Mouse (Mus musculus) hindbrain, embryonic 14.5 days (tissue): Measurements from ENCODE around the gene Bcl7a. TPM values are rescaled to one million over a fixed set of nuclear protein-coding genes. Genes with fewer than 3 reads are reported as not detected.

Experiments used
- ATAC-seq: fragments of 200-750 bp; cut with Nextera tagmentation; 2 replicates; pipeline ENCODE4 v1.8.0; 2017; ENCODE audit warnings: moderate number of reproducible peaks, mild to moderate bottlenecking, moderate TSS enrichment, moderate library complexity; ENCODE audit not compliant: low FRiP score
- DNase-seq: peaks from one replicate; pipeline ENCODE4 v3.0.0-alpha.2; 2015; ENCODE audit warnings: low spot score
- H3K27ac ChIP-seq: fragments of 300-500 bp; sonication (generic); 2 replicates; pipeline ENCODE4 v1.5.1; 2014; ENCODE audit warnings: mild to moderate bottlenecking, moderate library complexity
- H3K27me3 ChIP-seq: fragments of 300-500 bp; sonication (generic); 2 replicates; pipeline ENCODE4 v1.6.1; 2014; ENCODE audit warnings: mild to moderate bottlenecking, low read length, mixed read lengths; ENCODE audit not compliant: control insufficient read depth, insufficient read depth
- H3K36me3 ChIP-seq: fragments of 300-500 bp; sonication (generic); replicated peaks from 2 replicates; pipeline ENCODE4 v1.6.1; 2014; ENCODE audit not compliant: control insufficient read depth, insufficient read depth
- H3K4me1 ChIP-seq: fragments of 300-500 bp; sonication (generic); replicated peaks from 2 replicates; pipeline ENCODE4 v1.6.1; 2014; ENCODE audit warnings: antibody characterized with exemption, low read length, mixed read lengths; ENCODE audit not compliant: control insufficient read depth, insufficient read depth
- H3K4me2 ChIP-seq: fragments of 300-500 bp; sonication (generic); replicated peaks from 2 replicates; pipeline ENCODE4 v1.6.1; 2014; ENCODE audit warnings: mild to moderate bottlenecking, moderate library complexity
- H3K4me3 ChIP-seq: fragments of 300-500 bp; sonication (generic); replicated peaks from 2 replicates; pipeline ENCODE4 v1.5.1; 2014; ENCODE audit warnings: mild to moderate bottlenecking, low read length
- H3K9ac ChIP-seq: fragments of 300-500 bp; sonication (generic); 2 replicates; pipeline ENCODE4 v1.6.1; 2014
- H3K9me3 ChIP-seq: fragments of 300-500 bp; sonication (generic); 2 replicates; pipeline ENCODE4 v1.6.1; 2016; ENCODE audit warnings: low read length; ENCODE audit not compliant: control insufficient read depth
- whole genome bisulfite sequencing: fragments of 180-500 bp; shearing (Covaris S2); extraction: QIAGEN DNeasy Blood & Tissue Kit; methylation state at CpG from one replicate; pipeline ENCODE4 v1.1.7; 2014; 5-methylcytosine and 5-hydroxymethylcytosine counted together
- polyA plus RNA-seq: library from polyadenylated mRNA; unstranded; fragments of >200 nt; fragmentation: Nextera tagmentation; extraction: Ambion mirVana; gene quantifications from 2 replicates; pipeline ENCODE4 v1.2.1, GENCODE M21; 2014

Gene Bcl7a
- polyA plus RNA-seq, 1 experiment from 2014 or later = 36.5 TPM

- DNase-seq = no peak
- ATAC-seq = no peak
- no peak overlapping the region for H3K27ac ChIP-seq
- no peaks in the 10 kb centered on the region for H3K9me3 ChIP-seq
- H3K27me3 ChIP-seq = no peaks in the 10 kb centered on the region
- peak overlapping the region; percentile 84 for H3K4me2 ChIP-seq
- WGBS = 86% methylated on average over 11 of the region's 11 CpGs
- H3K4me1 ChIP-seq = peaks cover 24% of the 10 kb centered on the region
- peak overlapping the region; percentile 95; the same call in 1 of the 2 replicates for H3K4me3 ChIP-seq
- H3K36me3 ChIP-seq = no peaks in the 10 kb centered on the region
- H3K9ac ChIP-seq = peak overlapping the region; percentile 94
These were observed 54.2 kb downstream of the Bcl7a start for GRCm38 (mm10) chr5:123397786-123398185.

- Histone ChIP-seq H3K9ac (no peak overlapping the region), H3K27me3 (no peaks in the 10 kb centered on the region), H3K4me2 (no peak overlapping the region), H3K9me3 (no peaks in the 10 kb centered on the region), H3K4me1 (peaks cover 24% of the 10 kb centered on the region), H3K4me3 (no peak overlapping the region), H3K36me3 (no peaks in the 10 kb centered on the region), H3K27ac (no peak overlapping the region)
- WGBS = 94% methylated on average over 4 of the region's 4 CpGs
- no peak for ATAC-seq
- DNase-seq = no peak
These were observed 55.3 kb downstream of the Bcl7a start for GRCm38 (mm10) chr5:123398856-123399498.

GRCm38 (mm10) chr5:123404480-123404879 lies 60.8 kb downstream of the Bcl7a start:
- ATAC-seq = no peak
- Histone ChIP-seq H3K27me3 (no peaks in the 10 kb centered on the region), H3K27ac (no peak overlapping the region), H3K9me3 (no peaks in the 10 kb centered on the region), H3K4me3 (no peak overlapping the region), H3K9ac (no peak overlapping the region), H3K36me3 (no peaks in the 10 kb centered on the region), H3K4me2 (no peak overlapping the region), H3K4me1 (0 out of 2 replicates have a peak, but pooled peaks cover 7% of the 10 kb centered on the region)
- DNase-seq = no peak
- WGBS = 95% methylated on average over 3 of the region's 3 CpGs

DNA sequence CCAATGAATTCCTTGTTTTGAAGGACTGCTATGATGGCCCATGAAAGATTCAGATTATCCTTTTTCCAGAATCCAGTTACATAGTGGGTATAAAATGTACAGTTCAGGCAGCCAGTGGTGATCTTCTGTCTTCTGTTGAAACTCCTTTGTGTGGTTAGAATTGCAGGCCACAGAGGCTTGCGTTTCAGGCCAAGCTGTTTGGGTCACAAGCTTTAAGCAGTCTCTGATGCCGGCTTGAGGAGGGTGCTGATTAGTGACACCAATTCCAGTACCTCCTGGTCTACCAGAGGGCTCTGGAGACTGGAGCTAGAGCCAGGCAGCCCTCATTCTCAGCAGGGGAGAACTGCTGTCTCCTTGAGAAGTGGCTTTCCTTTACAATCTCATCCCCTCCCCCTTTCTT lies 63.3 kb downstream of the Bcl7a start:
- Histone ChIP-seq H3K4me1 (0 out of 2 replicates have a peak, but pooled peaks cover 7% of the 10 kb centered on the region), H3K27me3 (no peaks in the 10 kb centered on the region), H3K36me3 (no peaks in the 10 kb centered on the region), H3K4me3 (no peak overlapping the region), H3K4me2 (no peak overlapping the region), H3K27ac (no peak overlapping the region), H3K9ac (no peak overlapping the region), H3K9me3 (no peaks in the 10 kb centered on the region)
- ATAC-seq (no peak), DNase-seq (no peak)
- 62% methylated on average over 2 of the region's 2 CpGs for WGBS

DNA sequence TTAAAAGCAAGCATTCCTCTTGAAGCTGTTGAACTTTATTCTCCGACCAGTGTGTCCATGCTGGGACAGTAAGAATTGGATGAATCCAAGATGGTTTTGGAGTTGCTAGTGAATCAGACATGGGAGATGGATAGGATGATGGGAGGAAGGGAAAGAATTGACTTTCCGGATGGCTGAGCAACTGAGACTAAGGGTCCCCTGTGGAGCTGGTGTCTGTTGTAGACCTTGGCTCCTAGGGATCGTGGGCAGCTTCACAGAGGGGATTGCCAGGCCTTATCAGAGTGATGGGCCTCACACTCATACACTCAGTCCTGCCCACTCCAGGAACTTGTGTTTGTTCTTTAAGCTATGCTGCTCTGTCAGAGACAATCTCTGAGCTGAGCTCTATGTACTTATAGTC lies 64.5 kb downstream of the Bcl7a start:
- Histone ChIP-seq H3K9me3 (no peaks in the 10 kb centered on the region), H3K4me3 (no peak overlapping the region), H3K27ac (no peak overlapping the region), H3K4me2 (no peak overlapping the region), H3K4me1 (0 out of 2 replicates have a peak, but pooled peaks cover 7% of the 10 kb centered on the region), H3K9ac (no peak overlapping the region), H3K36me3 (no peaks in the 10 kb centered on the region), H3K27me3 (no peaks in the 10 kb centered on the region)
- WGBS = 54% methylated on average over 3 of the region's 3 CpGs
- DNase-seq (no peak), ATAC-seq (no peak)

DNA sequence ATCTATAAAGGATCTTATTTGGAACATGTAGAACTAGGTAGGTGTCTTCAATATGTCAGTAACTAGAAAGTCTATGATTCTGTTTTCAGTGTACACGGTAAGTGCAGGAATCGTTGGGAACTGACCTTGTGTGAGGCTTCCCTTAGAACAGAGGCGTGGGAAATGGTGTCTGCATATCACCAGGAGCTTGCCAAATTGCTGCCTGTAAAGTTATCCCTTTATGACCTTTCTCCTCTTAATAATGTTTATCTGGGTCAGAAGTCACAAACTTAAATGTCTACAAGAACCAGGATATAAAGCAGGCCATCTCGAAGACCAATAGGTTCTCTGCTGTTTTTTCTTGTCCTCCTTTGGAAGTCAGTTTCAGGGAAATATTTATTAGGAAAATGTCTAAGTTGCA lies 68.6 kb downstream of the Bcl7a start:
- WGBS = 92% methylated on average over 4 of the region's 4 CpGs
- peaks cover 18% of the 10 kb centered on the region; the same call in 1 of the 2 replicates for H3K4me1 ChIP-seq
- H3K4me3 ChIP-seq = no peak overlapping the region
- ATAC-seq (no peak), DNase-seq (no peak)
- no peaks in the 10 kb centered on the region for H3K9me3 ChIP-seq
- no peaks in the 10 kb centered on the region for H3K36me3 ChIP-seq
- no peak overlapping the region for H3K9ac ChIP-seq
- H3K27me3 ChIP-seq = no peaks in the 10 kb centered on the region
- H3K4me2 ChIP-seq = no peak overlapping the region
- H3K27ac ChIP-seq = no peak overlapping the region

- 92% methylated on average over 2 of the region's 2 CpGs for whole genome bisulfite sequencing
- DNase-seq (no peak), ATAC-seq (no peak)
- Histone ChIP-seq H3K4me2 (no peak overlapping the region), H3K4me1 (peaks cover 17% of the 10 kb centered on the region; the same call in 1 of the 2 replicates), H3K9ac (no peak overlapping the region), H3K27ac (no peak overlapping the region), H3K9me3 (no peaks in the 10 kb centered on the region), H3K4me3 (no peak overlapping the region), H3K36me3 (no peaks in the 10 kb centered on the region), H3K27me3 (no peaks in the 10 kb centered on the region)
These were observed 70.3 kb downstream of the Bcl7a start for GRCm38 (mm10) chr5:123413866-123414363.

GRCm38 (mm10) chr5:123416149-123416548 lies 72.5 kb downstream of the Bcl7a start:
- WGBS = 85% methylated on average over 3 of the region's 3 CpGs
- no peak overlapping the region for H3K4me3 ChIP-seq
- no peak for DNase-seq
- no peak for ATAC-seq
- peaks cover 17% of the 10 kb centered on the region; the same call in 1 of the 2 replicates for H3K4me1 ChIP-seq
- no peak overlapping the region for H3K9ac ChIP-seq
- H3K27me3 ChIP-seq = no peaks in the 10 kb centered on the region
- H3K9me3 ChIP-seq = no peaks in the 10 kb centered on the region
- H3K4me2 ChIP-seq = no peak overlapping the region
- H3K36me3 ChIP-seq = no peaks in the 10 kb centered on the region
- H3K27ac ChIP-seq = no peak overlapping the region

GRCm38 (mm10) chr5:123416566-123417518 lies 73.2 kb downstream of the Bcl7a start:
- no peak for DNase-seq
- Histone ChIP-seq H3K27me3 (no peaks in the 10 kb centered on the region), H3K27ac (no peak overlapping the region), H3K4me2 (no peak overlapping the region), H3K36me3 (no peaks in the 10 kb centered on the region), H3K9ac (no peak overlapping the region), H3K9me3 (no peaks in the 10 kb centered on the region), H3K4me1 (peaks cover 17% of the 10 kb centered on the region; the same call in 1 of the 2 replicates), H3K4me3 (no peak overlapping the region)
- ATAC-seq = no peak
- WGBS = 59% methylated on average over 8 of the region's 8 CpGs
